Mouse (Mus musculus): ENCODE data around the gene Gm13304.
"Not testable (repeated sequence)": the region's sequence is repeated elsewhere in the genome, so short reads cannot be mapped to it uniquely, and the experiment has no call there.

The Gm13304 gene

GRCm38 (mm10) chr4:42114517-42114916, at the start of gene Gm13304:
TSS of gene Gm13304 (plus strand) at chr4:42114817.
- not testable (repeated sequence) for DNase-seq

GRCm38 (mm10) chr4:42090907-42091306, 23.7 kb upstream of the Gm13304 start, which contains the start of gene Gm3893:
TSS of gene Gm3893 (plus strand) at chr4:42091207.
- not testable (repeated sequence) for DNase-seq

- not testable (repeated sequence) for DNase-seq
Measured at GRCm38 (mm10) chr4:42153136-42153535, 38.5 kb downstream of the Gm13304 start, which contains the start of gene Gm13306. TSS of gene Gm13306 (plus strand) at chr4:42153436.

Data from kidney, adult 8-10 months (tissue).